Mouse (Mus musculus) C2C12 (cell line): ENCODE measurements around the gene Fcer1a. TPM values are rescaled to one million over a fixed set of nuclear protein-coding genes. Genes with fewer than 3 reads are reported as not detected.
"Not testable (repeated sequence)": the region's sequence is repeated elsewhere in the genome, so short reads cannot be mapped to it uniquely, and the experiment has no call there.

Experiments
- H3K27me3 ChIP-seq: one replicate; pipeline ENCODE4 v1.6.1; 2011; ENCODE audit not compliant: control insufficient read depth, insufficient read depth, insufficient read length
- H3K36me3 ChIP-seq: one replicate; pipeline ENCODE4 v1.6.1; 2011; ENCODE audit not compliant: control insufficient read depth, insufficient read depth
- H3K4me3 ChIP-seq: one replicate; pipeline ENCODE4 v1.5.1; 2011; ENCODE audit warnings: mild to moderate bottlenecking, control low read depth; ENCODE audit not compliant: poor library complexity, insufficient read depth, severe bottlenecking
- H3K79me2 ChIP-seq: one replicate; pipeline ENCODE4 v1.6.1; 2011; ENCODE audit not compliant: control insufficient read depth, insufficient read depth
- H3K79me3 ChIP-seq: one replicate; pipeline ENCODE4 v1.6.1; 2011; ENCODE audit warnings: low read depth, control low read depth
- H3ac ChIP-seq: one replicate; pipeline ENCODE3; 2011; ENCODE audit warnings: low read depth; ENCODE audit not compliant: control insufficient read depth, insufficient read length
- CEBPB ChIP-seq: IDR thresholded peaks from one replicate; pipeline ENCODE4 v1.6.1; 2011; ENCODE audit warnings: low read depth, mild to moderate bottlenecking, control low read depth, moderate library complexity
- CTCF ChIP-seq: IDR thresholded peaks from one replicate; pipeline ENCODE4 v1.5.1; 2011; ENCODE audit not compliant: control insufficient read depth, insufficient read depth, insufficient read length
- FOSL1 ChIP-seq: IDR thresholded peaks from one replicate; pipeline ENCODE4 v1.8.0; 2011; ENCODE audit warnings: mild to moderate bottlenecking, low read length; ENCODE audit not compliant: poor library complexity, insufficient read depth, severe bottlenecking
- MAX ChIP-seq: IDR thresholded peaks from one replicate; pipeline ENCODE4 v1.6.1; 2011; ENCODE audit warnings: mild to moderate bottlenecking, control low read depth
- MYOD1 ChIP-seq: IDR thresholded peaks from one replicate; pipeline ENCODE4 v1.6.1; 2011; ENCODE audit warnings: low read depth; ENCODE audit not compliant: control insufficient read depth, insufficient read length
- MYOG ChIP-seq: IDR thresholded peaks from one replicate; pipeline ENCODE4 v1.6.1; 2011; ENCODE audit not compliant: control insufficient read depth, insufficient read length; ENCODE audit errors: extremely low read depth
- USF1 ChIP-seq: IDR thresholded peaks from one replicate; pipeline ENCODE4 v1.6.1; 2011; ENCODE audit warnings: low read depth, mild to moderate bottlenecking, control low read depth, moderate library complexity
- long read RNA-seq, 2 experiments: library from polyadenylated mRNA; unstranded; transcript quantifications; one replicate each; pipeline ENCODE4 v2.0.0; 2019 to 2020
- polyA plus RNA-seq: library from polyadenylated mRNA; unstranded; fragments of >200 nt; fragmentation: generic; extraction: Trizol; gene quantifications from one replicate; pipeline ENCODE4 v1.2.1, GENCODE M21; 2012; ENCODE audit warnings: missing spikeins

Gene Fcer1a
- polyA plus RNA-seq = not detected
- long read RNA-seq, experiment 1 = 0 reads
- long read RNA-seq, experiment 2 = 0 reads

- TF ChIP-seq FOSL1 (no peak), CEBPB (no peak), MAX (no peak), CTCF (no peak), MYOD1 (no peak)
- no peaks in the 10 kb centered on the region for H3K79me2 ChIP-seq
- no peak within 1 kb of the TSS for H3ac ChIP-seq
- H3K36me3 ChIP-seq = no peaks in the 10 kb centered on the region
- H3K4me3 ChIP-seq = no peak within 1 kb of the TSS
- H3K27me3 ChIP-seq = no peaks in the 10 kb centered on the region
- no peaks in the 10 kb centered on the region for H3K79me3 ChIP-seq
Observed at GRCm38 (mm10) chr1:173227081-173227480, at the start of gene Fcer1a. Gene Fcer1a, minus strand, starts transcription at chr1:173227214.

- no peaks in the 10 kb centered on the region for H3K79me3 ChIP-seq
- H3ac ChIP-seq = no peak within 1 kb of the TSS
- TF ChIP-seq CEBPB (no peak), MYOD1 (no peak), MAX (no peak), FOSL1 (no peak), MYOG (no peak), CTCF (no peak), USF1 (no peak)
- H3K79me2 ChIP-seq = no peaks in the 10 kb centered on the region
- H3K4me3 ChIP-seq = no peak within 1 kb of the TSS
- no peaks in the 10 kb centered on the region for H3K36me3 ChIP-seq
- no peaks in the 10 kb centered on the region for H3K27me3 ChIP-seq
Observed at GRCm38 (mm10) chr1:173265701-173266100, 38.7 kb upstream of the Fcer1a start, which contains the start of gene Olfr418. Gene Olfr418, plus strand, starts transcription at chr1:173266001.

- Histone ChIP-seq H3K79me3 (no peaks in the 10 kb centered on the region), H3K27me3 (no peaks in the 10 kb centered on the region), H3ac (no peak overlapping the region), H3K4me3 (no peak overlapping the region), H3K79me2 (no peaks in the 10 kb centered on the region), H3K36me3 (no peaks in the 10 kb centered on the region)
- TF ChIP-seq MYOG (no peak), MAX (no peak), CEBPB (no peak), MYOD1 (no peak), USF1 (no peak), CTCF (no peak), FOSL1 (no peak)
Observed at GRCm38 (mm10) chr1:173249888-173250287, 22.9 kb upstream of the Fcer1a start.

GRCm38 (mm10) chr1:173237004-173237403, 10.0 kb upstream of the Fcer1a start:
- not testable (repeated sequence) for H3K79me3 ChIP-seq, H3K36me3 ChIP-seq, H3K79me2 ChIP-seq, H3K4me3 ChIP-seq, H3ac ChIP-seq, H3K27me3 ChIP-seq

- H3K79me2 ChIP-seq = no peaks in the 10 kb centered on the region
- H3K36me3 ChIP-seq = no peaks in the 10 kb centered on the region
- H3ac ChIP-seq = no peak overlapping the region
- H3K4me3 ChIP-seq = no peak overlapping the region
- H3K27me3 ChIP-seq = no peaks in the 10 kb centered on the region
- no peaks in the 10 kb centered on the region for H3K79me3 ChIP-seq
- TF ChIP-seq CTCF = no peak
- TF ChIP-seq MYOD1 = no peak
- TF ChIP-seq MAX = no peak
- no peak for TF ChIP-seq CEBPB
- TF ChIP-seq USF1 = no peak
- no peak for TF ChIP-seq MYOG
Observed at GRCm38 (mm10) chr1:173216481-173216880, 10.5 kb downstream of the Fcer1a start.

- Histone ChIP-seq H3K36me3 (no peaks in the 10 kb centered on the region), H3K4me3 (no peak within 1 kb of the TSS), H3K79me2 (no peaks in the 10 kb centered on the region), H3K79me3 (no peaks in the 10 kb centered on the region), H3K27me3 (no peaks in the 10 kb centered on the region), H3ac (no peak within 1 kb of the TSS)
- TF ChIP-seq CTCF (no peak), MYOD1 (no peak), USF1 (no peak), FOSL1 (no peak), MAX (no peak)
Observed at GRCm38 (mm10) chr1:173212092-173212491, 14.9 kb downstream of the Fcer1a start, which contains the start of gene Olfr1404. Gene Olfr1404, plus strand, starts transcription at chr1:173212392.

GRCm38 (mm10) chr1:173197508-173197907, 29.5 kb downstream of the Fcer1a start, which contains the start of gene Olfr218:
Gene Olfr218, plus strand, starts transcription at chr1:173197808.
- Histone ChIP-seq H3K27me3 (no peaks in the 10 kb centered on the region), H3K79me2 (no peaks in the 10 kb centered on the region), H3K4me3 (no peak within 1 kb of the TSS), H3ac (no peak within 1 kb of the TSS), H3K79me3 (no peaks in the 10 kb centered on the region), H3K36me3 (no peaks in the 10 kb centered on the region)
- TF ChIP-seq MAX = no peak
- no peak for TF ChIP-seq USF1
- no peak for TF ChIP-seq CTCF
- no peak for TF ChIP-seq CEBPB
- TF ChIP-seq FOSL1 = no peak
- no peak for TF ChIP-seq MYOD1
- no peak for TF ChIP-seq MYOG
